Mouse (Mus musculus): ENCODE measurements around the gene Ctbp2. TPM values are rescaled to one million over a fixed set of nuclear protein-coding genes. Genes with fewer than 3 reads are reported as not detected.

The Ctbp2 gene
- total RNA-seq, 2 experiments from 2014 or later: 23.8 to 28.6 TPM

GRCm38 (mm10) chr7:132989839-132990238 is 134.3 kb downstream of the Ctbp2 start:
- intact Hi-C loops (cut with DNase I): loop anchor here (5.0 kb wide), 1 partner anchor 123 kb away; no protein-coding TSS in a partner anchor
- DNase-seq: no peak

- intact Hi-C loops (cut with DNase I): no loop called here
Observed at GRCm38 (mm10) chr7:132982639-132983038, 141.5 kb downstream of the Ctbp2 start.

GRCm38 (mm10) chr7:132977981-132978380 is 146.2 kb downstream of the Ctbp2 start:
- intact Hi-C loops (cut with DNase I): no loop called here
- DNase-seq: no peak

More at GRCm38 (mm10) chr7:132982639-132983038, 141.5 kb downstream of the Ctbp2 start:
- DNase-seq: no peak

- intact Hi-C loops (cut with DNase I): no loop called here
- no peak for DNase-seq
Observed at GRCm38 (mm10) chr7:132976079-132976478, 148.1 kb downstream of the Ctbp2 start.

GRCm38 (mm10) chr7:132972079-132972478 is 152.1 kb downstream of the Ctbp2 start:
- intact Hi-C loops (cut with DNase I): loop anchor here (5.0 kb wide), 1 partner anchor 100 kb away; no protein-coding TSS in a partner anchor
- DNase-seq: no peak

GRCm38 (mm10) chr7:132965707-132966106 is 158.4 kb downstream of the Ctbp2 start:
- intact Hi-C loops (cut with DNase I): no loop called here
- no peak for DNase-seq

GRCm38 (mm10) chr7:132964395-132964794 is 159.8 kb downstream of the Ctbp2 start:
- DNase-seq: no peak
- intact Hi-C loops (cut with DNase I): no loop called here

- no peak for DNase-seq
- intact Hi-C loops (cut with DNase I): no loop called here
Observed at GRCm38 (mm10) chr7:132950613-132951012, 173.5 kb downstream of the Ctbp2 start.

- intact Hi-C loops (cut with DNase I): no loop called here
Observed at GRCm38 (mm10) chr7:132949968-132950367, 174.2 kb downstream of the Ctbp2 start.

GRCm38 (mm10) chr7:132940569-132940968 is 183.6 kb downstream of the Ctbp2 start:
- DNase-seq: no peak
- intact Hi-C loops (cut with DNase I): no loop called here

More at GRCm38 (mm10) chr7:132949968-132950367, 174.2 kb downstream of the Ctbp2 start:
- DNase-seq: no peak

- DNase-seq: no peak
- intact Hi-C loops (cut with DNase I): no loop called here
Observed at GRCm38 (mm10) chr7:132939118-132939517, 185.0 kb downstream of the Ctbp2 start.

Other genes with a start within 250 kb of the Ctbp2 start
- 10 to 100 TPM; 36.3 to 41.7 TPM for gene Zranb1, start 193.2 kb downstream of the Ctbp2 start, total RNA-seq (2021)
- 1 to 10 TPM; 1.5 to 1.7 TPM for gene Fgfr2, start 1.0 kb downstream of the Ctbp2 start, total RNA-seq (2021)